Mouse (Mus musculus) Muller cell, postnatal 12 days (primary cell): ENCODE results near the gene L3hypdh.
"Not testable (repeated sequence)": the region's sequence is repeated elsewhere in the genome, so short reads cannot be mapped to it uniquely, and the experiment has no call there.

ENCODE experiments used
- DNase-seq: peaks from one replicate; pipeline ENCODE4 v3.0.0-alpha.2; 2015; ENCODE audit errors: inconsistent ontology term

Gene L3hypdh

GRCm38 (mm10) chr12:72053851-72054250, 31.4 kb downstream of the L3hypdh start:
- DNase-seq: no peak

- no peak for DNase-seq
These were observed 31.9 kb downstream of the L3hypdh start for GRCm38 (mm10) chr12:72053303-72053702.

GRCm38 (mm10) chr12:72052571-72052970, 32.7 kb downstream of the L3hypdh start:
- DNase-seq: no peak

GRCm38 (mm10) chr12:72050821-72051220, 34.4 kb downstream of the L3hypdh start:
- no peak for DNase-seq

GRCm38 (mm10) chr12:72050156-72050555, 35.1 kb downstream of the L3hypdh start:
- not testable (repeated sequence) for DNase-seq

- peak; percentile 51 for DNase-seq
These were observed 37.7 kb downstream of the L3hypdh start for GRCm38 (mm10) chr12:72047513-72047912.

- DNase-seq: no peak
These were observed 44.0 kb downstream of the L3hypdh start for GRCm38 (mm10) chr12:72041238-72041637.

- peak; percentile 82 for DNase-seq
These were observed 45.7 kb downstream of the L3hypdh start for GRCm38 (mm10) chr12:72039501-72039900.

- DNase-seq: peak; percentile 72
These were observed 46.4 kb downstream of the L3hypdh start for GRCm38 (mm10) chr12:72038866-72039265.

- DNase-seq: no peak
These were observed 48.2 kb downstream of the L3hypdh start for GRCm38 (mm10) chr12:72037049-72037448.

- no peak for DNase-seq
These were observed 49.1 kb downstream of the L3hypdh start for GRCm38 (mm10) chr12:72036097-72036661.

GRCm38 (mm10) chr12:72031794-72032193, 53.4 kb downstream of the L3hypdh start:
- DNase-seq: no peak

- no peak for DNase-seq
These were observed 54.1 kb downstream of the L3hypdh start for GRCm38 (mm10) chr12:72031171-72031570.

GRCm38 (mm10) chr12:72025275-72025795, 59.9 kb downstream of the L3hypdh start:
- peak; percentile 48 for DNase-seq

- DNase-seq: no peak
These were observed 61.7 kb downstream of the L3hypdh start for GRCm38 (mm10) chr12:72023572-72023971.
